Mouse (Mus musculus) forebrain, embryonic 14.5 days (tissue): Measurements from ENCODE around the gene Slc7a7. TPM values are rescaled to one million over a fixed set of nuclear protein-coding genes. Genes with fewer than 3 reads are reported as not detected.

ENCODE experiments used
- ATAC-seq: fragments of 200-750 bp; cut with Nextera tagmentation; 2 replicates; pipeline ENCODE4 v1.8.0; 2017; ENCODE audit warnings: mild to moderate bottlenecking, moderate library complexity
- DNase-seq: peaks from one replicate; pipeline ENCODE4 v3.0.0-alpha.2; 2015; ENCODE audit warnings: low spot score
- H3K27ac ChIP-seq: fragments of 300-500 bp; sonication (generic); 2 replicates; pipeline ENCODE4 v1.5.1; 2014; ENCODE audit warnings: low read depth, mild to moderate bottlenecking, control low read depth, low read length, moderate library complexity
- H3K27me3 ChIP-seq: fragments of 300-500 bp; sonication (generic); replicated peaks from 2 replicates; pipeline ENCODE4 v1.6.1; 2014; ENCODE audit warnings: low read length, control low read depth, mixed read lengths; ENCODE audit not compliant: control insufficient read depth, insufficient read depth
- H3K36me3 ChIP-seq: fragments of 300-500 bp; sonication (generic); 2 replicates; pipeline ENCODE4 v1.6.1; 2014; ENCODE audit warnings: low read length, control low read depth; ENCODE audit not compliant: control insufficient read depth, insufficient read depth
- H3K4me1 ChIP-seq: fragments of 300-500 bp; sonication (generic); 2 replicates; pipeline ENCODE4 v1.6.1; 2014; ENCODE audit warnings: antibody characterized with exemption, low read length, control low read depth; ENCODE audit not compliant: control insufficient read depth, insufficient read depth
- H3K4me2 ChIP-seq: fragments of 300-500 bp; sonication (generic); 2 replicates; pipeline ENCODE4 v1.6.1; 2014; ENCODE audit warnings: mild to moderate bottlenecking, control low read depth, low read length
- H3K4me3 ChIP-seq: fragments of 300-500 bp; sonication (generic); 2 replicates; pipeline ENCODE4 v1.5.1; 2014; ENCODE audit warnings: low read depth, low read length, control low read depth
- H3K9ac ChIP-seq: fragments of 300-500 bp; sonication (generic); 2 replicates; pipeline ENCODE4 v1.6.1; 2014; ENCODE audit warnings: mild to moderate bottlenecking, low read length, control low read depth, moderate library complexity
- H3K9me3 ChIP-seq: fragments of 300-500 bp; sonication (generic); replicated peaks from 2 replicates; pipeline ENCODE4 v1.6.1; 2016; ENCODE audit warnings: low read length, control low read depth, mixed read lengths; ENCODE audit not compliant: control insufficient read depth
- WGBS: fragments of 180-500 bp; shearing (Covaris S2); extraction: QIAGEN DNeasy Blood & Tissue Kit; methylation state at CpG from one replicate; pipeline ENCODE4 v1.1.7; 2014; 5-methylcytosine and 5-hydroxymethylcytosine counted together
- polyA plus RNA-seq: library from polyadenylated mRNA; unstranded; fragments of >200 nt; fragmentation: Nextera tagmentation; extraction: Ambion mirVana; gene quantifications from 2 replicates; pipeline ENCODE4 v1.2.1, GENCODE M21; 2014

Slc7a7 gene
- polyA plus RNA-seq, 1 experiment from 2014 or later, result 4.3 TPM

DNA sequence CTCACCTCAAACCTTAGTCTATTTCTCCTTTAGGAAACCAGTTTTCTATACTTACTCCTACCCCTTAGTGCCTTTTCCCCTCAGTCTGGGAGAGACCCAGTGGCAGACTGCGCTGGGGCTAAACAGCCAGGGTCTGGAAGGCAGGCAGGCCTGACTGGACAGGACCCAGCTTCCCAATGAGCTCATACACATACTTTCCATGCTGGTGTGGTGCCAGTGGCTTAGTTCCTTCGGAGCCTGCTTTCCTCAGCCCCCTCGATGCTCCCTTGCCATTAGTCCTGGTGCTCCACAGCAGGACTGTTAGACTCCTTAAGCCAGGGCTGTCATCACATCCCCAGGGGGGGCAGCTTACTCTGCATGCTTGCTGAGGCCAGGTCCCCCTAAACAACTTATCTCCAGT is 27.9 kb upstream of the Slc7a7 start:
- no peak overlapping the region for H3K9ac ChIP-seq
- no peak overlapping the region for H3K4me3 ChIP-seq
- no peaks in the 10 kb centered on the region for H3K27me3 ChIP-seq
- ATAC-seq, result no peak
- H3K9me3 ChIP-seq, result no peaks in the 10 kb centered on the region
- DNase-seq, result no peak
- no peak overlapping the region for H3K27ac ChIP-seq
- 54% methylated on average over 3 of the region's 3 CpGs for WGBS
- H3K36me3 ChIP-seq, result peaks cover 9% of the 10 kb centered on the region
- no peak overlapping the region for H3K4me2 ChIP-seq
- no peaks in the 10 kb centered on the region for H3K4me1 ChIP-seq

DNA sequence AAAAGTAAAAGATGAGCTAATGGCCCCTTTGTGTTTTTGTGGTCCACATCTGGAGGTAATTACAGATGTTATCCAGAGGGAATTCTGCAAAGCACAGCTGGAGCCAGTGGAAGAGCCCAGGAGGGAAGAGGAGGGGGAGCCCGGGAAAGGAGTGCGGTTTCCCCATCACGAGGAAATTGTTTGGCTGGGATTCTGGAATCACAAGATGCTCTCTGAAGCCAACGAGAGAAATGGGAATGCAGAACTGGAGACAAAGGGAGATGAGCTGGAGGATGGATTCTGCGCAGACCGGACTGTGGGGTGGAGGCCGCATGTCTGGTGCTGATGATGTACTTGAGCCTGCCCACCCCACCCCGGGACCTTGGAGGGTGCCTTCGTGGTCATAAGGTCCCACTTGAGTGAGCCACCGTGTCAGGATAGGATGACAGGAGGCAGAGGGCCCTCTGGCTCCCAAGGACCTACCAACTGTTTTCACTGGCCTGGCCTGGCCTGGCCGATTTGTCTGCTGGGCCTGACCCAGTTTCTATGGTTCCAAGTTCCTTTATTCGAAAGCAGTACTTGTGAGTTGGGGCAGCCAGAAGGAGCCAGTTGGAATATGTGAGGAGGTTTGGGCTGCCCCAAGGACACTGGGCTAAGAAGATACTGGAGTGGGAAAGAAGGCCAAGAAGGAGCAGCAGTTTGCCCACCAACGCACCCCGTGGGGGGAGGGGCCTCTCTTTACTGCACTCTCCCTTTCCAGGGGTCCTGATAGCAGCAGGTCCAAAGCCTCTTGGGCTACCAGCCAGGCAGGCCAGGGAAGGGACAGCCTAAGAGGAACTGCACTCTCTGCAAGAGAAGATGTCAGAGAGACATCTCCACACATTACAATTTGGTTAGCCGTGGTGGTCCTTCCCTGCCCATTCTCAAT is 26.4 kb upstream of the Slc7a7 start:
- DNase-seq, result peak; percentile 52
- Histone ChIP-seq H3K27ac (no peak overlapping the region), H3K36me3 (peaks cover 24% of the 10 kb centered on the region), H3K9me3 (no peaks in the 10 kb centered on the region), H3K4me3 (no peak overlapping the region), H3K9ac (no peak overlapping the region), H3K4me2 (no peak overlapping the region), H3K4me1 (no peaks in the 10 kb centered on the region), H3K27me3 (no peaks in the 10 kb centered on the region)
- WGBS, result 66% methylated on average over 15 of the region's 15 CpGs
- ATAC-seq, result no peak

DNA sequence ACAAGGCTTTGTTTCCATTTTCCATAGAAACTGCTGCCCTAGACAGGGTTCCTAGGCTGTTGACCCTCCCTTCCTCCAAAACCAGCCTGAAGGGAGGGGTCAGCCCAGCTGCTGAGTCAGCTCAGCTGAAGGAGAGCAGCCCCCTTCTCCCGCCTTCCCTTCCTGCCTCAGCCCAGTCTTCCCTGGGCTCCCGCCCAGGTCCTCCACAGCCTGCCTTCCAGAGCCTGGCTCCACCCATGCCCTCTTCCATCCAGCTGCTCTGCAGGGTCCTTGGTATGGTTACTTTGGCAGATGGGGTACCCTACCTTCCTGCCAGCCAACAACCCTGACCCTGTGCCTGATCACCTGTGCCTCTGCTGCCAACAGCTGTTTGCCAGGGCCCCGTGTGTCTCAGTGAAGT is 25.6 kb upstream of the Slc7a7 start:
- no peak overlapping the region for H3K4me2 ChIP-seq
- H3K4me3 ChIP-seq, result no peak overlapping the region
- no peaks in the 10 kb centered on the region for H3K9me3 ChIP-seq
- H3K4me1 ChIP-seq, result no peaks in the 10 kb centered on the region
- no peaks in the 10 kb centered on the region for H3K27me3 ChIP-seq
- DNase-seq (no peak), ATAC-seq (peak; percentile 42; the same call in 1 of the 2 replicates)
- no peak overlapping the region for H3K9ac ChIP-seq
- H3K36me3 ChIP-seq, result peaks cover 32% of the 10 kb centered on the region
- H3K27ac ChIP-seq, result no peak overlapping the region
- WGBS, result 44% methylated on average over 3 of the region's 3 CpGs

DNA sequence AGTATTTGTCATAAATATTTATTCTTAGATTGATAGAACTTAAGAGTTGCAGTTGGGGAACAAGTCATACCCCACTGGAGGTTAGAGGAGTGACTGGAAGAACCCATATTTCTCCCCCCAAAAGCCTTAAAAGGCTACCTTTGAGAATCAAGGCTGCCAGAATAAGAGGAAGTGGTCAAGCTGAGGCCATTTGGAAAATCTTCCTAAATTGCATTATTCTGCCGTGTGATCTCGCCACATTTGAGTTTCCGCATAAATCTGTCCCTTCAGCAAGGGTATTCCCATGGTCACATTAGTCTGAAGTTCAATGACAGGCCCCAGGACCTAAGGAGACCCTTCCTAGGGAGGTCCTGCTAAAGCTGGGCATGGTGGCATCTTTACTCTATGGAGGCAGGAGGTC is 25.0 kb upstream of the Slc7a7 start:
- Histone ChIP-seq H3K27me3 (no peaks in the 10 kb centered on the region), H3K36me3 (peaks cover 34% of the 10 kb centered on the region), H3K9ac (no peak overlapping the region), H3K4me1 (no peaks in the 10 kb centered on the region), H3K27ac (no peak overlapping the region), H3K4me3 (no peak overlapping the region), H3K4me2 (no peak overlapping the region), H3K9me3 (no peaks in the 10 kb centered on the region)
- no peak for DNase-seq
- no peak for ATAC-seq
- WGBS, result 88% methylated on average over 3 of the region's 3 CpGs

DNA sequence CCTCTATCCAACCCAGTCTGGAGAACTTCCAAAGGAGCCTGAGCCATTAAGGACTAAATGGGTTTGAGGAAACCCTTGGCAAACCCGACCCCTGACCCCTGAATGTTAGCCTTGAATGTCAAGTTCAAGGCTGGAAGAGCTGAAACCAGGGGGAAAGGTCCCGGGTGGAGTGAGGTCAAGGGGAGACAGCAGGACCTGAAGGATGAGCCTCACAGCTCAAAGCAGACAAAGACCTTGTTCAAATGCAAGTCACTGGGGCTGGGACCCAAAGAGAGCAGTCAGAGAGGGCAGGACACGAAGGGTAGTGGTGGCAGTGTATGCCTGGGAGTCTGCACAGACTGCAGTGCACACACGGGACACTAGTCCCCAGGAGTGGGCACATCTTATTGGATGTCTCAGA is 23.8 kb upstream of the Slc7a7 start:
- H3K4me1 ChIP-seq, result no peaks in the 10 kb centered on the region
- H3K4me2 ChIP-seq, result no peak overlapping the region
- no peak for DNase-seq
- peaks cover 37% of the 10 kb centered on the region for H3K36me3 ChIP-seq
- WGBS, result 82% methylated on average over 4 of the region's 4 CpGs
- no peak overlapping the region for H3K4me3 ChIP-seq
- H3K27me3 ChIP-seq, result no peaks in the 10 kb centered on the region
- no peak overlapping the region for H3K27ac ChIP-seq
- H3K9me3 ChIP-seq, result no peaks in the 10 kb centered on the region
- ATAC-seq, result no peak
- H3K9ac ChIP-seq, result no peak overlapping the region

GRCm38 (mm10) chr14:54440538-54440937 is 23.0 kb upstream of the Slc7a7 start:
- Histone ChIP-seq H3K4me2 (no peak overlapping the region), H3K36me3 (peaks cover 45% of the 10 kb centered on the region), H3K27me3 (no peaks in the 10 kb centered on the region), H3K4me1 (no peaks in the 10 kb centered on the region), H3K27ac (no peak overlapping the region), H3K9ac (no peak overlapping the region), H3K4me3 (no peak overlapping the region), H3K9me3 (no peaks in the 10 kb centered on the region)
- 92% methylated on average over 14 of the region's 14 CpGs for WGBS
- DNase-seq, result no peak
- ATAC-seq, result no peak

DNA sequence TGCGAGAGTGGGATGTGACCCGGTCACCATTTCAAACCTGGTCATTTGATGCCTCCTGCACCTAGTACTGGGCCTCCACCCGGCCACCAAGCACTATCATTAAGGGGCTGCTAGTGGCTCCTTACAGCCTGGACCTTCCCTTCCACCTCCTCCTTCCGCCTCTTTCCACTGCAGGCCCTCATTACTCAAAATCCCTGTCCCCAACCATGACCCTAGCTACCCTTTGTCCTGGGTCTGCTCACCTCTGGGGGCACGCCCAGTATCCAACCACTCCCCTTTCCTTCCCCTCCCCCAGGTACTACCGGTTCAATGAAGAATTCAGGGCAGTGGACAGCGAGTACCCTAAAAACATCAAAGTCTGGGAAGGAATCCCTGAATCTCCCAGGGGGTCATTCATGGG is 22.0 kb upstream of the Slc7a7 start:
- no peak overlapping the region for H3K27ac ChIP-seq
- H3K4me1 ChIP-seq, result no peaks in the 10 kb centered on the region
- no peaks in the 10 kb centered on the region for H3K9me3 ChIP-seq
- no peak overlapping the region for H3K4me3 ChIP-seq
- DNase-seq, result no peak
- ATAC-seq, result no peak
- peaks cover 48% of the 10 kb centered on the region for H3K36me3 ChIP-seq
- 46% methylated on average over 7 of the region's 7 CpGs for WGBS
- H3K4me2 ChIP-seq, result no peak overlapping the region
- no peaks in the 10 kb centered on the region for H3K27me3 ChIP-seq
- no peak overlapping the region for H3K9ac ChIP-seq

DNA sequence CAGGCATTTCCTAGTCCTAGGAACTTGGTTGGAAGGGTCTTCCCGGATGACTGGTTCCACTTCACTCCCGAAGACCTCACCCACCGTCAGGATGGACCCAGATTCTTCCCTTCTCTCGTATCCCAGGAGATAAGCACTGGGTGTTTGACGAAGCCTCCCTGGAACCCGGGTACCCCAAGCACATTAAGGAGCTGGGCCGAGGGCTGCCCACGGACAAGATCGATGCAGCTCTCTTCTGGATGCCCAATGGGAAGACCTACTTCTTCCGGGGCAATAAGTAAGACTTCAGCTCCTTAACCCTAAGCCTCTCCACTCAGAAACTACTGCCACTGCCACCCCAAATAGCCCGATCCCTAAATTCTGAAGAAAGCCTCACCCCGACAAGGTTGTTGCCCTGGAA is 21.6 kb upstream of the Slc7a7 start:
- Histone ChIP-seq H3K36me3 (peaks cover 48% of the 10 kb centered on the region), H3K27ac (no peak overlapping the region), H3K9me3 (no peaks in the 10 kb centered on the region), H3K27me3 (no peaks in the 10 kb centered on the region), H3K9ac (no peak overlapping the region), H3K4me3 (no peak overlapping the region), H3K4me2 (no peak overlapping the region), H3K4me1 (no peaks in the 10 kb centered on the region)
- ATAC-seq, result no peak
- WGBS, result 77% methylated on average over 12 of the region's 12 CpGs
- no peak for DNase-seq

- no peak overlapping the region for H3K27ac ChIP-seq
- ATAC-seq (no peak), DNase-seq (no peak)
- no peaks in the 10 kb centered on the region for H3K9me3 ChIP-seq
- H3K36me3 ChIP-seq, result peaks cover 38% of the 10 kb centered on the region
- WGBS, result 89% methylated on average over 11 of the region's 11 CpGs
- H3K4me2 ChIP-seq, result no peak overlapping the region
- H3K27me3 ChIP-seq, result no peaks in the 10 kb centered on the region
- H3K9ac ChIP-seq, result no peak overlapping the region
- peaks cover 11% of the 10 kb centered on the region; the same call in 1 of the 2 replicates for H3K4me1 ChIP-seq
- no peak overlapping the region for H3K4me3 ChIP-seq
These were observed 17.8 kb upstream of the Slc7a7 start for GRCm38 (mm10) chr14:54435194-54435918.
